Mouse (Mus musculus) frontal cortex, postnatal 25 days (tissue): ENCODE measurements around the gene Dnah5.
"Not testable (repeated sequence)": the region's sequence is repeated elsewhere in the genome, so short reads cannot be mapped to it uniquely, and the experiment has no call there.

Source experiments
- DNase-seq, 2 experiments: peaks; one replicate each; pipeline ENCODE4 v3.0.0; 2022; ENCODE audit warnings: low spot score in 2 of 2

The Dnah5 gene

GRCm38 (mm10) chr15:28307131-28307530 is 103.6 kb downstream of the Dnah5 start:
- DNase-seq: no peak

GRCm38 (mm10) chr15:28307884-28308283 is 104.3 kb downstream of the Dnah5 start:
- no peak for DNase-seq

GRCm38 (mm10) chr15:28310516-28310915 is 107.0 kb downstream of the Dnah5 start:
- no peak for DNase-seq

GRCm38 (mm10) chr15:28313451-28313850 is 109.9 kb downstream of the Dnah5 start:
- no peak for DNase-seq

- peak; percentile 44 to 55 for DNase-seq
Observed at GRCm38 (mm10) chr15:28315812-28316528, 112.4 kb downstream of the Dnah5 start.

GRCm38 (mm10) chr15:28322533-28322932 is 119.0 kb downstream of the Dnah5 start:
- no peak for DNase-seq

GRCm38 (mm10) chr15:28326985-28327384 is 123.4 kb downstream of the Dnah5 start:
- DNase-seq: no peak

- DNase-seq: no peak
Observed at GRCm38 (mm10) chr15:28327441-28327840, 123.9 kb downstream of the Dnah5 start.

- no peak for DNase-seq
Observed at GRCm38 (mm10) chr15:28341151-28341550, 137.6 kb downstream of the Dnah5 start.

- DNase-seq: no peak
Observed at GRCm38 (mm10) chr15:28367561-28367960, 164.0 kb downstream of the Dnah5 start.

GRCm38 (mm10) chr15:28370431-28370830 is 166.9 kb downstream of the Dnah5 start:
- DNase-seq: no peak

GRCm38 (mm10) chr15:28371506-28371905 is 168.0 kb downstream of the Dnah5 start:
- DNase-seq: no peak

GRCm38 (mm10) chr15:28374394-28374793 is 170.8 kb downstream of the Dnah5 start:
- no peak for DNase-seq

- no peak for DNase-seq
Observed at GRCm38 (mm10) chr15:28380909-28381308, 177.4 kb downstream of the Dnah5 start.

- not testable (repeated sequence) for DNase-seq
Observed at GRCm38 (mm10) chr15:28393723-28394122, 190.2 kb downstream of the Dnah5 start.

- DNase-seq: no peak
Observed at GRCm38 (mm10) chr15:28395481-28395880, 191.9 kb downstream of the Dnah5 start.

GRCm38 (mm10) chr15:28398472-28398871 is 194.9 kb downstream of the Dnah5 start:
- no peak for DNase-seq

GRCm38 (mm10) chr15:28399258-28399657 is 195.7 kb downstream of the Dnah5 start:
- no peak for DNase-seq

- DNase-seq: no peak
Observed at GRCm38 (mm10) chr15:28404630-28405029, 201.1 kb downstream of the Dnah5 start.

- DNase-seq: no peak
Observed at GRCm38 (mm10) chr15:28405136-28405535, 201.6 kb downstream of the Dnah5 start.

GRCm38 (mm10) chr15:28439702-28440101 is 236.2 kb downstream of the Dnah5 start:
- DNase-seq: no peak

- no peak for DNase-seq
Observed at GRCm38 (mm10) chr15:28444494-28444893, 240.9 kb downstream of the Dnah5 start.

GRCm38 (mm10) chr15:28461091-28461778 is 257.7 kb downstream of the Dnah5 start:
- DNase-seq: not testable (repeated sequence)
